Mouse (Mus musculus) lung, postnatal 0 days (tissue): Measurements from ENCODE around the gene Sema6b. TPM values are rescaled to one million over a fixed set of nuclear protein-coding genes. Genes with fewer than 3 reads are reported as not detected.
"Not testable (repeated sequence)": the region's sequence is repeated elsewhere in the genome, so short reads cannot be mapped to it uniquely, and the experiment has no call there.

Source experiments
- ATAC-seq: fragments of 200-750 bp; cut with Nextera tagmentation; 2 replicates; pipeline ENCODE4 v1.8.0; 2017; ENCODE audit warnings: moderate library complexity
- DNase-seq: peaks from one replicate; pipeline ENCODE4 v3.0.0-alpha.2; 2016; ENCODE audit warnings: low spot score
- H3K27ac ChIP-seq: fragments of 300-500 bp; sonication (generic); 2 replicates; pipeline ENCODE4 v1.5.1; 2014; ENCODE audit warnings: antibody characterized with exemption, mild to moderate bottlenecking, low read length, mixed read lengths
- H3K27me3 ChIP-seq: fragments of 300-500 bp; sonication (generic); replicated peaks from 2 replicates; pipeline ENCODE4 v1.6.1; 2014; ENCODE audit warnings: low read length, mixed read lengths; ENCODE audit not compliant: insufficient read depth
- H3K36me3 ChIP-seq: fragments of 300-500 bp; sonication (generic); 2 replicates; pipeline ENCODE4 v1.6.1; 2014; ENCODE audit warnings: low read length, mixed read lengths; ENCODE audit not compliant: insufficient read depth
- H3K4me1 ChIP-seq: fragments of 300-500 bp; sonication (generic); 2 replicates; pipeline ENCODE4 v1.6.1; 2014; ENCODE audit warnings: antibody characterized with exemption, low read depth, low read length, mixed read lengths; ENCODE audit not compliant: insufficient read depth
- H3K4me2 ChIP-seq: fragments of 300-500 bp; sonication (generic); replicated peaks from 2 replicates; pipeline ENCODE4 v1.6.1; 2014; ENCODE audit warnings: low read depth, mild to moderate bottlenecking, low read length, moderate library complexity, mixed read lengths
- H3K4me3 ChIP-seq: fragments of 300-500 bp; sonication (generic); 2 replicates; pipeline ENCODE4 v1.5.1; 2014; ENCODE audit warnings: low read depth, low read length
- H3K9ac ChIP-seq: fragments of 300-500 bp; sonication (generic); replicated peaks from 2 replicates; pipeline ENCODE4 v1.6.1; 2014; ENCODE audit warnings: low read depth, mild to moderate bottlenecking
- H3K9me3 ChIP-seq: fragments of 300-500 bp; sonication (generic); 2 replicates; pipeline ENCODE4 v1.6.1; 2016; ENCODE audit warnings: low read length, mixed read lengths
- CTCF ChIP-seq: IDR thresholded peaks from 2 replicates; pipeline ENCODE4 v1.5.1; 2016; ENCODE audit warnings: antibody characterized with exemption, mild to moderate bottlenecking
- EP300 ChIP-seq: IDR thresholded peaks from 2 replicates; pipeline ENCODE4 v1.6.1; 2016; ENCODE audit warnings: antibody characterized with exemption, mild to moderate bottlenecking, control low read depth
- WGBS: fragments of 180-500 bp; shearing (Covaris S2); extraction: QIAGEN DNeasy Blood & Tissue Kit; methylation state at CpG from one replicate; pipeline ENCODE4 v1.1.7; 2014; 5-methylcytosine and 5-hydroxymethylcytosine counted together
- polyA plus RNA-seq: library from polyadenylated mRNA; unstranded; fragments of >200 nt; fragmentation: Nextera tagmentation; extraction: Ambion mirVana; gene quantifications from 2 replicates; pipeline ENCODE4 v1.2.1, GENCODE M21; 2015

The Sema6b gene
- polyA plus RNA-seq, 1 experiment from 2014 or later = 0.88 TPM

- 65% methylated on average over 2 of the region's 2 CpGs for WGBS
- H3K4me1 ChIP-seq = no peaks in the 10 kb centered on the region
- TF ChIP-seq EP300 (no peak), CTCF (no peak)
Observed at GRCm38 (mm10) chr17:56107736-56108135, 32.4 kb downstream of the Sema6b start.

DNA sequence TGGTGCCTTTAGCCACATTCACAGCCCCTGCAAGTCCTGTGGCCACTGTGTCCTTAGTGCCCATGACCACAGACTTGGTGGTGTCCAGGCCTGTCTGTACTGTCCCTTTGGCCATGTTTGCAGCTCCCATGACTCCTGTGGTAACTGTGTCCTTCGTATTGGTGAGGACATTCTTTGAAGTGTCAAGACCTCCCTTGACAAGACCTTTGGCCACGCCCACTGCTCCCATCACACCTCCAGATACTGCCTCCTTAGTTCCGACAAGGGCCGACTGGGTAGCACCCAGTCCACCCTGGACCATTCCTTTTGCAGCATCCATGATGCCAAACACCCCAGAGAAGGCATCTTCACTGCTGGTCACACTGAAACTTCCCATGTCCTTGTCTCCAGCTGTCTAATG lies 33.2 kb downstream of the Sema6b start:
- Histone ChIP-seq H3K9ac (no peak overlapping the region), H3K27ac (no peak overlapping the region), H3K27me3 (no peaks in the 10 kb centered on the region), H3K4me2 (no peak overlapping the region), H3K4me1 (no peaks in the 10 kb centered on the region), H3K36me3 (peaks cover 10% of the 10 kb centered on the region; the same call in 1 of the 2 replicates), H3K9me3 (no peaks in the 10 kb centered on the region), H3K4me3 (no peak overlapping the region)
- 68% methylated on average over 4 of the region's 4 CpGs for WGBS
- TF ChIP-seq CTCF = no peak
- no peak for DNase-seq
- ATAC-seq = no peak

More at GRCm38 (mm10) chr17:56107736-56108135, 32.4 kb downstream of the Sema6b start:
- H3K27ac ChIP-seq = no peak overlapping the region
- H3K9me3 ChIP-seq = no peaks in the 10 kb centered on the region
- no peak overlapping the region for H3K4me2 ChIP-seq
- H3K27me3 ChIP-seq = no peaks in the 10 kb centered on the region
- H3K4me3 ChIP-seq = no peak overlapping the region
- no peak for ATAC-seq
- 0 out of 2 replicates have a peak, but pooled peaks cover 3% of the 10 kb centered on the region for H3K36me3 ChIP-seq
- H3K9ac ChIP-seq = no peak overlapping the region
- DNase-seq = no peak

- H3K4me3 ChIP-seq, H3K9me3 ChIP-seq, H3K27ac ChIP-seq, H3K4me2 ChIP-seq, H3K9ac ChIP-seq, DNase-seq, ATAC-seq, H3K27me3 ChIP-seq, H3K4me1 ChIP-seq: not testable (repeated sequence)
- WGBS = 96% methylated on average over 4 of the region's 4 CpGs
- peaks cover 11% of the 10 kb centered on the region; the same call in 1 of the 2 replicates for H3K36me3 ChIP-seq
Observed at GRCm38 (mm10) chr17:56106436-56106835, 33.7 kb downstream of the Sema6b start.

DNA sequence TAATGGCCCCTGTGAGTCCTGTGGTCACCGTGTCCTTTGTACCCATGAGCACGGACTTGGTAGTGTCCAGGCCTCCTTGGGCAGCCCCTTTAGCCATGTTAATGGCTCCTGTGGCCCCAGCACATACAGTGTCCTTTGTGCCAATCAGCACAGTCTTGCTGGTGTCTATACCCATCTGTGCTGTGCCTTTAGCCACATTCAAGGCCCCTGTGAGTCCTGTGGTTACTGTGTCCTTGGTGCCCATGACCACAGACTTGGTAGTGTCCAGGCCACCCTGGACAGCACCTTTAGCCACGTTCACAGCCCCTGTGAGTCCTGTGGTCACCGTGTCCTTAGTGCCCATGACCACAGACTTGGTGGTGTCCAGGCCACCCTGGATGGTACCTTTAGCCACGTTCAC lies 35.3 kb downstream of the Sema6b start:
- H3K4me3 ChIP-seq, H3K9ac ChIP-seq, H3K9me3 ChIP-seq, H3K27me3 ChIP-seq, DNase-seq, ATAC-seq, H3K4me1 ChIP-seq, H3K4me2 ChIP-seq, H3K27ac ChIP-seq: not testable (repeated sequence)
- 94% methylated on average over 2 of the region's 5 CpGs for WGBS
- H3K36me3 ChIP-seq = peaks cover 24% of the 10 kb centered on the region; the same call in 1 of the 2 replicates

DNA sequence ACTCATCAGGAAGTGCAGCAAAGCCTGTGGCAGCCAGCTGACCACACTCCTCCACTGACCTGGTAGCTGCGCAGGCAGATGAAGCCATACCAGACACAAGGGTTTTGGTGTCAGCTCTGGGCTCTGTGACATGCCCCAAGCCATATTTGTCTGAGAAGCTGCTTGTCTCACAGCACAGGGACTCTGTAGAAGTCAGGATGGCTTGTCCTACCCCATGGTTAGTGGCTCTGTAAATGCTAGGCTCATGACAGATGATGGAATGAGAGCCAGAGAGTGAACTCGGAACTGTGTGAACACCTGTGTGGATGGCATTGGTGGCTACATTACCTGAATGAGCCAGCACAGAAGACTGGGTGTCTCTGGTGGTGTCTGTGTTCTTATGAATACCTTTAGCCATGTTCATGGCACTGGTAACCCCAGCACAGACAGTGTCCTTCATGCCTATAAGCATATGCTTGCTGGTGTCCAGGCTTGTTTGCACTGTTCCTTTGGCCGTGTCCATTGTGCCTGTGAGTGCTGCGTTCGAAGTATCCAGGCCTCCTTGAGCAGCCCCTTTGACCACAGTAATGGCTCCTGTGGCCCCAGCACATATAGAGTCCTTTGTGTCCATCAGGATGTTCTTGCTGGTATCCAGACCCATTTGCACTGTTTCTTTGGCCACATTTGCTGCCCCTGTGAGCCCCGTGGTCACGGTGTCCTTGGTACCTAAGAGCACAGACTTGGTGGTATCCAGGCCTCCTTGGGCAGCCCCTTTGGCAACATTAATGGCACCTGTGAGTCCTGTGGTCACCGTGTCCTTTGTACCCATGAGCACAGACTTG lies 36.5 kb downstream of the Sema6b start:
- Histone ChIP-seq H3K9me3 (no peaks in the 10 kb centered on the region), H3K4me1 (no peaks in the 10 kb centered on the region), H3K4me3 (no peak overlapping the region), H3K9ac (no peak overlapping the region), H3K4me2 (no peak overlapping the region), H3K27ac (no peak overlapping the region), H3K27me3 (no peaks in the 10 kb centered on the region), H3K36me3 (peaks cover 29% of the 10 kb centered on the region)
- DNase-seq = no peak
- ATAC-seq = no peak
- 92% methylated on average over 8 of the region's 8 CpGs for WGBS
- TF ChIP-seq CTCF = no peak
- TF ChIP-seq EP300 = no peak

- no peak overlapping the region for H3K27ac ChIP-seq
- no peak for DNase-seq
- H3K36me3 ChIP-seq = peaks cover 30% of the 10 kb centered on the region
- H3K4me2 ChIP-seq = no peak overlapping the region
- no peak overlapping the region for H3K4me3 ChIP-seq
- no peaks in the 10 kb centered on the region for H3K9me3 ChIP-seq
- H3K9ac ChIP-seq = no peak overlapping the region
- H3K4me1 ChIP-seq = no peaks in the 10 kb centered on the region
- WGBS = 92% methylated on average over 9 of the region's 9 CpGs
- no peak for TF ChIP-seq CTCF
- no peak for TF ChIP-seq EP300
- H3K27me3 ChIP-seq = no peaks in the 10 kb centered on the region
- no peak for ATAC-seq
Observed at GRCm38 (mm10) chr17:56102927-56103326, 37.2 kb downstream of the Sema6b start.
